Mouse (Mus musculus) heart, postnatal 0 days (tissue): ENCODE data around the gene 4931440F15Rik. TPM values are rescaled to one million over a fixed set of nuclear protein-coding genes. Genes with fewer than 3 reads are reported as not detected.
"Not testable (repeated sequence)": the region's sequence is repeated elsewhere in the genome, so short reads cannot be mapped to it uniquely, and the experiment has no call there.

Experiments
- ATAC-seq: fragments of 200-750 bp; cut with Nextera tagmentation; 2 replicates; pipeline ENCODE4 v1.8.0; 2017; ENCODE audit warnings: low read depth, moderate number of reproducible peaks, moderate library complexity; ENCODE audit not compliant: insufficient read depth
- DNase-seq: peaks from one replicate; pipeline ENCODE4 v3.0.0-alpha.2; 2016; ENCODE audit warnings: low spot score
- H3K27ac ChIP-seq: fragments of 300-500 bp; sonication (generic); 2 replicates; pipeline ENCODE4 v1.5.1; 2014; ENCODE audit warnings: low read depth, mild to moderate bottlenecking
- H3K27me3 ChIP-seq: fragments of 300-500 bp; sonication (generic); 2 replicates; pipeline ENCODE4 v1.6.1; 2014; ENCODE audit warnings: low read length, mixed read lengths; ENCODE audit not compliant: control insufficient read depth, insufficient read depth
- H3K36me3 ChIP-seq: fragments of 300-500 bp; sonication (generic); replicated peaks from 2 replicates; pipeline ENCODE4 v1.6.1; 2014; ENCODE audit warnings: low read length, mixed read lengths; ENCODE audit not compliant: control insufficient read depth, insufficient read depth
- H3K4me1 ChIP-seq: fragments of 300-500 bp; sonication (generic); 2 replicates; pipeline ENCODE4 v1.6.1; 2014; ENCODE audit warnings: antibody characterized with exemption; ENCODE audit not compliant: control insufficient read depth, insufficient read depth
- H3K4me2 ChIP-seq: fragments of 300-500 bp; sonication (generic); 2 replicates; pipeline ENCODE4 v1.6.1; 2014; ENCODE audit warnings: low read depth, mild to moderate bottlenecking, low read length, moderate library complexity
- H3K4me3 ChIP-seq: fragments of 300-500 bp; sonication (generic); 2 replicates; pipeline ENCODE4 v1.5.1; 2014; ENCODE audit warnings: low read depth, low read length
- H3K9ac ChIP-seq: fragments of 300-500 bp; sonication (generic); replicated peaks from 2 replicates; pipeline ENCODE4 v1.6.1; 2014; ENCODE audit warnings: low read depth, low read length, mixed read lengths
- H3K9me3 ChIP-seq: fragments of 300-500 bp; sonication (generic); replicated peaks from 2 replicates; pipeline ENCODE4 v1.6.1; 2016; ENCODE audit warnings: low read length; ENCODE audit not compliant: control insufficient read depth
- CTCF ChIP-seq: IDR thresholded peaks from 2 replicates; pipeline ENCODE4 v1.5.1; 2016; ENCODE audit warnings: antibody characterized with exemption, control low read depth, low read depth
- EP300 ChIP-seq: IDR thresholded peaks from 2 replicates; pipeline ENCODE4 v1.6.1; 2016; ENCODE audit warnings: antibody characterized with exemption, low read depth
- WGBS: fragments of 180-500 bp; shearing (Covaris S2); extraction: QIAGEN DNeasy Blood & Tissue Kit; methylation state at CpG from one replicate; pipeline ENCODE4 v1.1.7; 2014; 5-methylcytosine and 5-hydroxymethylcytosine counted together
- polyA plus RNA-seq: library from polyadenylated mRNA; unstranded; fragments of >200 nt; fragmentation: Nextera tagmentation; extraction: Ambion mirVana; gene quantifications from 2 replicates; pipeline ENCODE4 v1.2.1, GENCODE M21; 2015
- total RNA-seq: library from RNA; depleted of rRNA; stranded (reverse); fragments of >200 nt; gene quantifications from 2 replicates; pipeline ENCODE4 v1.2.3, GENCODE M21; 2014; ENCODE audit warnings: low replicate concordance; rRNA removed

The 4931440F15Rik gene
- not detected in 2 replicates for total RNA-seq
- polyA plus RNA-seq, result 0.05 and 0.10 TPM in 2 replicates

- WGBS, result 23% methylated on average over 21 of the region's 21 CpGs
- H3K27me3 ChIP-seq, H3K4me1 ChIP-seq, H3K9ac ChIP-seq, ATAC-seq, H3K9me3 ChIP-seq, H3K27ac ChIP-seq, DNase-seq, H3K36me3 ChIP-seq: not testable (repeated sequence)
- Histone ChIP-seq H3K4me2 (peak within 1 kb of the TSS; percentile 58), H3K4me3 (peak within 1 kb of the TSS; percentile 30)
Measured at GRCm38 (mm10) chr11:29825271-29825718, at the start of gene 4931440F15Rik. 4931440F15Rik (minus strand) TSS chr11:29825668.

DNA sequence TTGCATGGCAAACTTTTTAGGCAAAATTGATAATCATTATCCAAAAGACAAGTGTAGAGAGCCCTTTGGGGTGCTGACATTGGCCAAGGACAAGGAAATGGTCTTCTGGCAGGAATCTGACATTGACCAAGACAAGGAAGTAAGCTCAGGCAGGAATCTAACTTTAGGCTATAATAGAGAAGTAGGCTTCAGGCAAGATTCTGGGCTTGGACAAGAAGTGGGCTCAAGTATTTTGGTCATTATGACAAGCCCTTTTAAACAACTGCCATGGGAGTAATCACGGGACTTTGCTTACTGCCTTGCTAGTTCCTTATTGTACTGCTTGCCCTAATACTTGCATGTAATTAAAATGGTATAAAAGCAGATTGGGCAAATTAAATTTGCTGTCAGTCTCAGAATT, 49.3 kb upstream of the 4931440F15Rik start:
- 90% methylated on average over 1 of the region's 1 CpGs for WGBS
- H3K36me3 ChIP-seq, H3K4me2 ChIP-seq: not testable (repeated sequence)

GRCm38 (mm10) chr11:29870174-29870573, 44.7 kb upstream of the 4931440F15Rik start:
- no peaks in the 10 kb centered on the region for H3K36me3 ChIP-seq
- TF ChIP-seq EP300 (no peak), CTCF (no peak)
- no peak overlapping the region for H3K9ac ChIP-seq
- H3K27me3 ChIP-seq, result no peaks in the 10 kb centered on the region
- H3K27ac ChIP-seq, result no peak overlapping the region
- no peaks in the 10 kb centered on the region for H3K9me3 ChIP-seq
- no peak for ATAC-seq
- H3K4me1 ChIP-seq, result no peaks in the 10 kb centered on the region
- 77% methylated on average over 2 of the region's 2 CpGs for WGBS
- H3K4me3 ChIP-seq, result no peak overlapping the region
- DNase-seq, result no peak
- no peak overlapping the region for H3K4me2 ChIP-seq

More for the DNA sequence above, 49.3 kb upstream of the 4931440F15Rik start:
- not testable (repeated sequence) for H3K9me3 ChIP-seq, DNase-seq, H3K27me3 ChIP-seq, H3K4me3 ChIP-seq, H3K27ac ChIP-seq, H3K4me1 ChIP-seq, ATAC-seq, H3K9ac ChIP-seq

- DNase-seq, result no peak
- Histone ChIP-seq H3K9me3 (no peaks in the 10 kb centered on the region), H3K36me3 (no peaks in the 10 kb centered on the region), H3K27me3 (no peaks in the 10 kb centered on the region), H3K4me3 (no peak overlapping the region), H3K4me2 (no peak overlapping the region), H3K4me1 (no peaks in the 10 kb centered on the region), H3K9ac (no peak overlapping the region), H3K27ac (no peak overlapping the region)
- TF ChIP-seq CTCF, result no peak
- TF ChIP-seq EP300, result no peak
- no peak for ATAC-seq
Measured at GRCm38 (mm10) chr11:29864269-29864668, 38.8 kb upstream of the 4931440F15Rik start.

GRCm38 (mm10) chr11:29861750-29862397, 36.4 kb upstream of the 4931440F15Rik start:
- Histone ChIP-seq H3K9ac (no peak overlapping the region), H3K27me3 (no peaks in the 10 kb centered on the region), H3K4me3 (no peak overlapping the region), H3K36me3 (no peaks in the 10 kb centered on the region), H3K9me3 (no peaks in the 10 kb centered on the region), H3K4me2 (no peak overlapping the region), H3K27ac (no peak overlapping the region), H3K4me1 (no peaks in the 10 kb centered on the region)
- no peak for DNase-seq
- no peak for ATAC-seq
- 38% methylated on average over 2 of the region's 2 CpGs for WGBS
- TF ChIP-seq CTCF (peak; percentile 58), EP300 (no peak)

DNA sequence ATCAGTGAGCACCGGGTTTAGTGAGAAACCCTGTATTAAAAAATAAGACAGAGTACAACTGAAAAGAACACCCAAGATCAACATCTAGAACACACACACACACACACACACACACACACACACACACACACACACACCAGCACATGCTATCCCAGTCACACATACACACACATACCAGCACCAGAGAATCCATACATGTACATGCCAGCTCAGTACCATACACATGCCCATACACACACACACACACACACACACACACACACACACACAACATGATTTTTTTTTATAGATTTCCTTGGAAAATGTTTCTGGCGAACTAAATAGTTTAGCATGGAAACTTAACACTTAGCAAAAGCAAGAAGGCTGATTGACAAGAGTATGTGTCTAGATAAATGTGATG, 35.6 kb upstream of the 4931440F15Rik start:
- ATAC-seq (no peak), DNase-seq (no peak)
- H3K36me3 ChIP-seq, result no peaks in the 10 kb centered on the region
- H3K27ac ChIP-seq, result no peak overlapping the region
- H3K9ac ChIP-seq, result no peak overlapping the region
- no peak overlapping the region for H3K4me2 ChIP-seq
- H3K9me3 ChIP-seq, result no peaks in the 10 kb centered on the region
- no peaks in the 10 kb centered on the region for H3K4me1 ChIP-seq
- no peak for TF ChIP-seq EP300
- no peak for TF ChIP-seq CTCF
- H3K27me3 ChIP-seq, result no peaks in the 10 kb centered on the region
- 66% methylated on average over 2 of the region's 2 CpGs for WGBS
- no peak overlapping the region for H3K4me3 ChIP-seq
